Mouse (Mus musculus) ES-E14 (cell line): ENCODE data around the gene Tnfrsf23. TPM values are rescaled to one million over a fixed set of nuclear protein-coding genes. Genes with fewer than 3 reads are reported as not detected.

ENCODE experiments used
- DNase-seq: peaks from one replicate; pipeline ENCODE4 v3.0.0-alpha.2; 2013; ENCODE audit warnings: low read depth, low spot score
- H3K27ac ChIP-seq: 2 replicates; pipeline ENCODE4 v1.5.1; 2012; ENCODE audit warnings: low read depth, mild to moderate bottlenecking, low read length, moderate library complexity, mixed read lengths; ENCODE audit not compliant: poor library complexity, insufficient read depth, severe bottlenecking
- H3K36me3 ChIP-seq: 2 replicates; pipeline ENCODE4 v1.6.1; 2012; ENCODE audit warnings: mild to moderate bottlenecking, low read length, moderate library complexity, mixed read lengths; ENCODE audit not compliant: control insufficient read depth, poor library complexity, insufficient read depth, severe bottlenecking
- H3K4me1 ChIP-seq, 2 experiments: fragments of 150-350 bp in 1 of 2; sonication (generic) in 1 of 2; 2 replicates each; pipeline ENCODE4 v1.6.1; 2012; ENCODE audit warnings: low read length in 2 of 2, mild to moderate bottlenecking in 1 of 2, mixed read lengths in 1 of 2; ENCODE audit not compliant: control insufficient read depth in 2 of 2, insufficient read depth in 2 of 2, poor library complexity in 1 of 2
- H3K4me3 ChIP-seq, 2 experiments: fragments of 150-350 bp in 1 of 2; sonication (generic) in 1 of 2; 2 replicates each; pipeline ENCODE4 v1.5.1; 2012; ENCODE audit warnings: low read length in 2 of 2, low read depth in 1 of 2, mild to moderate bottlenecking in 1 of 2, mixed read lengths in 1 of 2; ENCODE audit not compliant: insufficient read depth in 1 of 2, poor library complexity in 1 of 2, severe bottlenecking in 1 of 2
- H3K9ac ChIP-seq: 2 replicates; pipeline ENCODE4 v1.6.1; 2012; ENCODE audit warnings: low read depth, mild to moderate bottlenecking, low read length, mixed read lengths; ENCODE audit not compliant: poor library complexity, insufficient read depth, severe bottlenecking
- H3K9me3 ChIP-seq: fragments of 150-350 bp; sonication (generic); 2 replicates; pipeline ENCODE4 v1.6.1; 2012; ENCODE audit warnings: low read depth, mild to moderate bottlenecking, low read length; ENCODE audit not compliant: control insufficient read depth, insufficient read depth
- CHD2 ChIP-seq: IDR thresholded peaks from 2 replicates; pipeline ENCODE4 v1.6.1; 2014; ENCODE audit warnings: mild to moderate bottlenecking, low read depth, low read length, inconsistent platforms
- HCFC1 ChIP-seq: IDR thresholded peaks from 2 replicates; pipeline ENCODE4 v1.6.1; 2012; ENCODE audit warnings: low read length, inconsistent platforms, borderline replicate concordance; ENCODE audit not compliant: insufficient read depth
- MAFK ChIP-seq: IDR thresholded peaks from 2 replicates; pipeline ENCODE4 v1.6.1; 2014; ENCODE audit warnings: mild to moderate bottlenecking, low read depth, low read length, inconsistent platforms; ENCODE audit not compliant: insufficient read depth
- ZC3H11A ChIP-seq: IDR thresholded peaks from 2 replicates; pipeline ENCODE4 v1.6.1; 2012; ENCODE audit warnings: low read depth, mild to moderate bottlenecking, inconsistent platforms, low read length, borderline replicate concordance
- ZNF384 ChIP-seq: IDR thresholded peaks from 2 replicates; pipeline ENCODE4 v1.6.1; 2012; ENCODE audit warnings: low read depth, low read length, inconsistent platforms
- in situ Hi-C, 2 experiments: fragments of 600-800 bp; cut with MboI; formaldehyde crosslinking; loops; one replicate each; pipeline ENCODE4 v1.15.1; 2025; ENCODE audit warnings: low sequenced_read_pairs in 2 of 2, inconsistent platforms in 1 of 2; ENCODE audit not compliant: unreplicated experiment in 2 of 2
- total RNA-seq: library from RNA; depleted of rRNA; stranded (reverse); fragments of 300-350 nt; gene quantifications from 2 replicates; pipeline ENCODE4 v1.2.3, GENCODE M21; 2012

Tnfrsf23 gene
- total RNA-seq, 1 experiment, result 3.0 TPM

- no peak overlapping the region for H3K4me3 ChIP-seq
- DNase-seq, result no peak
- peaks cover 0 to 8% of the 10 kb centered on the region in 2 experiments; a peak in 1 of 4 replicates for H3K4me1 ChIP-seq
- H3K9ac ChIP-seq, result no peak overlapping the region
- no peak overlapping the region for H3K27ac ChIP-seq
- TF ChIP-seq ZC3H11A (no peak), CHD2 (no peak), MAFK (no peak), ZNF384 (no peak), HCFC1 (no peak)
- no peaks in the 10 kb centered on the region for H3K9me3 ChIP-seq
- no peaks in the 10 kb centered on the region for H3K36me3 ChIP-seq
- in situ Hi-C loops, result no loop called here
Measured at GRCm38 (mm10) chr7:143722646-143723045, 37.0 kb upstream of the Tnfrsf23 start.

- no peak overlapping the region for H3K9ac ChIP-seq
- DNase-seq, result no peak
- H3K9me3 ChIP-seq, result no peaks in the 10 kb centered on the region
- H3K4me1 ChIP-seq, result no peaks in the 10 kb centered on the region
- no peak overlapping the region for H3K27ac ChIP-seq
- in situ Hi-C loops, result no loop called here
- no peaks in the 10 kb centered on the region for H3K36me3 ChIP-seq
- TF ChIP-seq CHD2, result no peak
- no peak for TF ChIP-seq ZNF384
- TF ChIP-seq HCFC1, result no peak
- TF ChIP-seq MAFK, result no peak
- no peak overlapping the region for H3K4me3 ChIP-seq
Measured at GRCm38 (mm10) chr7:143717811-143718210, 32.1 kb upstream of the Tnfrsf23 start.

- no peak overlapping the region for H3K9ac ChIP-seq
- H3K4me1 ChIP-seq, result no peaks in the 10 kb centered on the region
- no peaks in the 10 kb centered on the region for H3K9me3 ChIP-seq
- TF ChIP-seq MAFK (no peak), ZC3H11A (no peak), HCFC1 (no peak), CHD2 (no peak), ZNF384 (no peak)
- in situ Hi-C loops, result no loop called here
- H3K36me3 ChIP-seq, result no peaks in the 10 kb centered on the region
- no peak overlapping the region for H3K4me3 ChIP-seq
- no peak for DNase-seq
- peak overlapping the region; percentile 28; the same call in 1 of the 2 replicates for H3K27ac ChIP-seq
Measured at GRCm38 (mm10) chr7:143713421-143713820, 27.7 kb upstream of the Tnfrsf23 start.

GRCm38 (mm10) chr7:143712771-143713348, 27.2 kb upstream of the Tnfrsf23 start:
- H3K27ac ChIP-seq, result no peak overlapping the region
- H3K4me1 ChIP-seq, result no peaks in the 10 kb centered on the region
- no peaks in the 10 kb centered on the region for H3K9me3 ChIP-seq
- H3K36me3 ChIP-seq, result no peaks in the 10 kb centered on the region
- no peak for TF ChIP-seq HCFC1
- no peak for TF ChIP-seq CHD2
- no peak for TF ChIP-seq ZNF384
- TF ChIP-seq ZC3H11A, result no peak
- TF ChIP-seq MAFK, result no peak
- H3K4me3 ChIP-seq, result no peak overlapping the region
- no peak for DNase-seq
- in situ Hi-C loops, result no loop called here
- no peak overlapping the region for H3K9ac ChIP-seq
